Mouse (Mus musculus): ENCODE results near the gene Src.

- no peak for TF ChIP-seq CTCF (IDR thresholded peaks at IDR 0.05; ENCODE audit: borderline replicate concordance, extremely low read depth, insufficient read depth, insufficient read length)
- TF ChIP-seq POLR2A (IDR thresholded peaks at IDR 0.05; ENCODE audit: borderline replicate concordance, extremely low read depth, insufficient read depth, insufficient read length, poor library complexity, severe bottlenecking): no peak
Observed at GRCm38 (mm10) chr2:157482729-157483128, 64.5 kb downstream of the Src start.
